In genomic region chr3:102023337-102023736, GRCm38 (mm10) we compare ENCODE assay signal across 9 mouse cellular contexts. TPM values are rescaled to one million over a fixed set of nuclear protein-coding genes. Genes with fewer than 3 reads are reported as not detected.
DNase-seq lines count a peak whose midpoint lies in the region; ATAC-seq lines count a peak whose summit lies in the region.
"Had no signal": no experiment of that assay in that cellular context is flagged by ENCODE, and none has a peak within 500 bp of the region (broad histone marks: within the 10 kb centered on the region; RNA-seq: fewer than 3 reads in every experiment).

No protein-coding gene starts in this region.

- no peaks in the 10 kb centered on the region for H3K9me3 ChIP-seq in lung, embryonic 15.5 days
- H3K9me3 ChIP-seq in forebrain, embryonic 11.5 days (ENCODE audit: control insufficient read depth, low read length) = no peaks in the 10 kb centered on the region
- no peaks in the 10 kb centered on the region for H3K9me3 ChIP-seq in limb, embryonic 11.5 days (ENCODE audit: control insufficient read depth, low read length)

- peak overlapping the region; percentile 31 for H3K4me3 ChIP-seq in lung, embryonic 15.5 days
- peak overlapping the region; percentile 26 for H3K4me3 ChIP-seq in forebrain, embryonic 11.5 days (ENCODE audit: low read depth, low read length)
- peak overlapping the region; percentile 14; the same call in 1 of the 2 replicates for H3K4me3 ChIP-seq in limb, embryonic 11.5 days (ENCODE audit: low read depth, low read length)

- H3K27me3 ChIP-seq in lung, embryonic 15.5 days = peaks cover 45% of the 10 kb centered on the region
- no peaks in the 10 kb centered on the region for H3K27me3 ChIP-seq in forebrain, embryonic 11.5 days (ENCODE audit: control insufficient read depth, insufficient read depth, low read length)
- H3K27me3 ChIP-seq in limb, embryonic 11.5 days (ENCODE audit: control insufficient read depth, insufficient read depth, low read length) = no peaks in the 10 kb centered on the region

- no peak overlapping the region for H3K27ac ChIP-seq in lung, embryonic 15.5 days
- H3K27ac ChIP-seq in forebrain, embryonic 11.5 days (ENCODE audit: low read depth, low read length) = peak overlapping the region; percentile 37; the same call in 1 of the 2 replicates
- H3K27ac ChIP-seq in limb, embryonic 11.5 days (replicated peaks; ENCODE audit: low read depth, low read length) = no peak overlapping the region

- no peak overlapping the region for H3K9ac ChIP-seq in lung, embryonic 15.5 days
- peak overlapping the region; percentile 27; the same call in 1 of the 2 replicates for H3K9ac ChIP-seq in forebrain, embryonic 11.5 days (ENCODE audit: low read length)
- H3K9ac ChIP-seq in limb, embryonic 11.5 days (ENCODE audit: low read length) = no peak overlapping the region

- H3K4me2 ChIP-seq in lung, embryonic 15.5 days = peak overlapping the region; percentile 59
- peak overlapping the region; percentile 65 for H3K4me2 ChIP-seq in forebrain, embryonic 11.5 days (ENCODE audit: low read depth, low read length, severe bottlenecking)
- peak overlapping the region; percentile 68 for H3K4me2 ChIP-seq in limb, embryonic 11.5 days (ENCODE audit: low read depth, severe bottlenecking)

- peaks cover 19% of the 10 kb centered on the region for H3K4me1 ChIP-seq in lung, embryonic 15.5 days
- H3K4me1 ChIP-seq in forebrain, embryonic 11.5 days (replicated peaks; ENCODE audit: control insufficient read depth, insufficient read depth, low read length) = peaks cover 3% of the 10 kb centered on the region; the same call in 1 of the 2 replicates
- H3K4me1 ChIP-seq in limb, embryonic 11.5 days (ENCODE audit: control insufficient read depth, insufficient read depth, low read length) = 0 out of 2 replicates have a peak, but pooled peaks cover 3% of the 10 kb centered on the region

- no peaks in the 10 kb centered on the region for H3K36me3 ChIP-seq in lung, embryonic 15.5 days
- H3K36me3 ChIP-seq in forebrain, embryonic 11.5 days (ENCODE audit: control insufficient read depth, insufficient read depth, low read length) = no peaks in the 10 kb centered on the region
- no peaks in the 10 kb centered on the region for H3K36me3 ChIP-seq in limb, embryonic 11.5 days (ENCODE audit: control insufficient read depth, insufficient read depth, low read length)

- 1% methylated on average over 30 of the region's 31 CpGs for WGBS in lung, embryonic 15.5 days
- WGBS in forebrain, embryonic 11.5 days = under 1% methylated on average over 28 of the region's 31 CpGs
- WGBS in limb, embryonic 11.5 days = under 1% methylated on average over 29 of the region's 31 CpGs

- ATAC-seq in lung, embryonic 15.5 days (ENCODE audit: borderline replicate concordance, extremely low read depth, low FRiP score, low TSS enrichment) = no peak
- peak; percentile 51 for ATAC-seq in forebrain, embryonic 11.5 days (replicated peaks; ENCODE audit: low FRiP score)
- ATAC-seq in limb, embryonic 11.5 days (ENCODE audit: insufficient number of reproducible peaks, low FRiP score, low TSS enrichment, low read depth) = no peak
- no peak for ATAC-seq in erythroid progenitor cell, adult 5-6 weeks (replicated peaks; ENCODE audit: low FRiP score, poor library complexity, severe bottlenecking)

- DNase-seq in lung, postnatal 36 days = no peak
- DNase-seq in forebrain, embryonic 11.5 days (ENCODE audit: low spot score) = peak; percentile 77
- DNase-seq in limb, embryonic 11.5 days (ENCODE audit: low spot score) = peak; percentile 35
- DNase-seq in retina, embryonic 14.5 days (ENCODE audit: low spot score) = peak; percentile 75
- no peak for DNase-seq in layer of hippocampus, postnatal 14 days (ENCODE audit: low spot score in 2 of 2)
- no peak for DNase-seq in layer of hippocampus, adult 9-10 months (ENCODE audit: low spot score)
- DNase-seq: thymus, postnatal 14 days had no signal

RNA-seq across cellular contexts. Expression of gene Nhlh2, which starts 13.5 kb away (rescaled TPM):
- polyA plus RNA-seq in lung, embryonic 15.5 days (2015; fragmentation: Nextera tagmentation; extraction: Ambion mirVana) = 0.04 TPM in 1 of 2 replicates, not detected in the other
- 41.4 and 44.9 TPM in 2 replicates for polyA plus RNA-seq in forebrain, embryonic 11.5 days (2014; fragmentation: Nextera tagmentation; extraction: Ambion mirVana)
- polyA plus RNA-seq in limb, embryonic 11.5 days (2014; fragmentation: Nextera tagmentation; extraction: Ambion mirVana) = 0.09 and 0.13 TPM in 2 replicates
- total RNA-seq in layer of hippocampus, postnatal 14 days (2021) = 1 to 10 TPM; 3.2 to 4.0 TPM
- not detected in 2 replicates for total RNA-seq in erythroid progenitor cell, adult 5-6 weeks (2015; ENCODE audit: low replicate concordance)
- not detected in 2 replicates for total RNA-seq in erythroid progenitor cell, adult 5-6 weeks (2017; ENCODE audit: low replicate concordance)

Comparison
In these comparisons a context has a peak if more than half of its experiments do, and no peak if none do; other contexts are left out.
1. DNase-seq: peak in forebrain, embryonic 11.5 days (single experiment), limb, embryonic 11.5 days (single experiment) and retina, embryonic 14.5 days (single experiment); none in lung, postnatal 36 days (single experiment), layer of hippocampus, postnatal 14 days (0 of 2) and layer of hippocampus, adult 9-10 months (single experiment).
2. RNA of gene Nhlh2, which starts 13.5 kb away (polyA plus RNA-seq): 41.4 to 44.9 TPM in forebrain, embryonic 11.5 days; 0.09 to 0.13 TPM in limb, embryonic 11.5 days and 0.04 TPM in lung, embryonic 15.5 days; every median in the first group is over 10 times any median in the second.
3. Peak in every context shown above with its lines, with median percentiles within 50 percentile points of each other: H3K4me2 ChIP-seq and H3K4me3 ChIP-seq.